Mouse (Mus musculus): ENCODE data around the gene Snrnp48.

The Snrnp48 gene

GRCm38 (mm10) chr13:38258901-38259300, 54.2 kb downstream of the Snrnp48 start:
- DNase-seq (ENCODE audit: inconsistent age in 2 of 2, low spot score in 1 of 2): no peak

GRCm38 (mm10) chr13:38269055-38269692, 64.4 kb downstream of the Snrnp48 start:
- no peak for DNase-seq (ENCODE audit: inconsistent age in 2 of 2, low spot score in 1 of 2)

- no peak for DNase-seq (ENCODE audit: inconsistent age in 2 of 2, low spot score in 1 of 2)
Measured at GRCm38 (mm10) chr13:38272624-38273023, 67.9 kb downstream of the Snrnp48 start.
